Mouse (Mus musculus): Measurements from ENCODE around the gene Psmc5.

Gene Psmc5

DNA sequence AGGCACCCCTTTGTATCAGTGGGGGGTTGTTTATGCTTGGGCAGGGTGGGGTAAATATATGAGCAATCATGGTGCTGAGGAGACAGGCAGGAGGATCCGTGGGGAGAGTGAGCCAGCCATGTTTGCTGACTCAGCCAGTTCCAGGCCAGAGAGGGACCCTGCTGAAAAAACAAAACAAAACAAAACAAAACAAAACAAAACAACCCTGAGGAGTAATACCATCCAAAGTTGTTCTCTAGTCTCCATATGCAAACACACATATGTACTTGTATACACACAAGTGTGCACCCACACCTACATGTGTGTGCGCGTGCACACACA is 50.1 kb downstream of the Psmc5 start:
- no peak for DNase-seq (ENCODE audit: low spot score in 2 of 2)

DNA sequence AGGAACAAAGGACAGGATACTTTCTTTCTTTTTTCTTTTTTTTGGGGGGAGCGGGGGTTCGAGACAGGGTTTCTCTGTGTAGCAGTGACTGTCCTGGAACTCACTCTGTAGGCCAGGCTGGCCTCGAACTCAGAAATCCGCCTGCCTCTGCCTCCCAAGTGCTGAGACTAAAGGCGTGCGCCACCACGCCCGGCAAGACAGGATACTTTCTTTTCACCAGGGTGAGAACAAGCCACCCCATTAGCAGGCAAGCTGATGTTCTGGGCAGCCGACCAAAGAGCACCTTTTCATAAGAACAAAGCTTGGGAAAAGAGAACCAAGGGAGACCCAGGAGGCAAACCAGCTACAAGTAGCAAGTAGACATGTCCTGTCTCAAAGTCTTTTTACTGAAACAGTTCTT is 50.8 kb downstream of the Psmc5 start:
- no peak for DNase-seq (ENCODE audit: low spot score in 2 of 2)

- no peak for DNase-seq (ENCODE audit: low spot score in 2 of 2)
Measured at GRCm38 (mm10) chr11:106307432-106307831, 51.5 kb downstream of the Psmc5 start.

- no peak for DNase-seq (ENCODE audit: low spot score in 2 of 2)
Measured at GRCm38 (mm10) chr11:106308162-106308561, 52.2 kb downstream of the Psmc5 start.

DNA sequence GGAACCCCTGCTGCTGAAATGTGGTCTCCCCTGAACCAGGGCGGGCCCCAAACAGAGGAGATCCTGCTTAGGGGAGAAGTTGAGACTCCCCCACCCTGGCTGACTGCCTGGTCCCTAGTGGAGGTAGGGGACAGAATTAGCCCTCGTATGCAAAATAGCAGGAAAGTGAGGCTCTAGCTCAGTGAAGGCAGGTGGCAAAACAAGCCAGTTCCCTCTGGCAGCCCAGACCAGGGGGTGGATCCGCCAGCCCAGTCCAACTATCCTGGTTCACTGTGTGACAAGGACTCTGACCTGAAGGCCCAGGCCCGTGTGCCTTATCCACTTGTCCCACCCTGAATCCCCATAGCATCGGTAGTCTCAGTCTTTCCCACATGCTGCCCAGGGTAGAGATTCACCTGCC is 54.2 kb downstream of the Psmc5 start:
- no peak for DNase-seq (ENCODE audit: low spot score in 2 of 2)

Data from urinary bladder, postnatal 4 days (tissue).